Mouse (Mus musculus) v-Abl transformed pro-B cells (cell line): Measurements from ENCODE around the gene Trim2.

Experiments
- in situ Hi-C, 2 experiments: fragments of 400-800 bp; cut with MboI; formaldehyde crosslinking; loops; one replicate each; pipeline ENCODE4 v1.15.1; 2025; ENCODE audit not compliant: unreplicated experiment in 2 of 2

The Trim2 gene

DNA sequence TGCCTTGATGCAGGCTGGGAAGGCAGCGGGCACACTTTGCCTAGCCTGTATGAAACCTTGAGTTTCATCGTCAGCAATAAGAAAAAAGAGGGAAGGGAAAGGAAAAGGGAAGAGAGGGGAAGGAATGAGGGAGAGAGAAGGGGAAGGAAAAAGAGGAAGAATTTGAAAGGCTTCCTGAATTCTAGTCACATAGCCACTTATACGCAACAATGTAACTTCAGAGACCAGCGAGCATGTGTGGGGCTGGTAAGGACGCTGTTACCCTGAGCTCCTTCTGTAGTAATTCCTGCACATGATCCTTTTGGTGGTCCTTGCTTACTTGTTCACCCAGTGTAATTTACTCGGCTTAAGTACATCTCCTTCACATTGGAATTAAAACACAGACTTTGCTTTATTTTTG, 137.7 kb downstream of the Trim2 start:
- in situ Hi-C loops = loop anchor here in 1 of 2 experiments (10.0 kb wide), 1 partner anchor 374 kb away; no protein-coding TSS in a partner anchor

DNA sequence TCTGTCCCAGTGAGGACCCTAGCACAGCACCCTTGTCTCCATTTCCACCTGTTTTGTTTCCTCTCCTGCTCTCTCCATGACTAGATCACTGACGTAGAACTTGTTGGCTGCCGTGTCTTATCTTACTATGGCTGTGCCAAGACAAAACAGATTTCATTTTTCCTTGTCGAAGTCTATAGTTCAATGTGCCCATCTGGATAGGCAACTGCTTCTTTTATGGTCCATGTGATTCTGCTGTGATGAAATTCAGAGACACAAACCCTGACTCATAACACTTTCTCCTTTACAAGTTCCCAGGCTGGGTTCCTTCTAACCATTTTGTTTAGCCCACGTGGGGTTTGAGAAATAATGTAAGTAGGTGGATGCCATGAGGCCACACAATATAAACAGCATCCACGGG, 140.6 kb downstream of the Trim2 start:
- in situ Hi-C loops = loop anchor here in 1 of 2 experiments (10.0 kb wide), 1 partner anchor 371 kb away; no protein-coding TSS in a partner anchor

DNA sequence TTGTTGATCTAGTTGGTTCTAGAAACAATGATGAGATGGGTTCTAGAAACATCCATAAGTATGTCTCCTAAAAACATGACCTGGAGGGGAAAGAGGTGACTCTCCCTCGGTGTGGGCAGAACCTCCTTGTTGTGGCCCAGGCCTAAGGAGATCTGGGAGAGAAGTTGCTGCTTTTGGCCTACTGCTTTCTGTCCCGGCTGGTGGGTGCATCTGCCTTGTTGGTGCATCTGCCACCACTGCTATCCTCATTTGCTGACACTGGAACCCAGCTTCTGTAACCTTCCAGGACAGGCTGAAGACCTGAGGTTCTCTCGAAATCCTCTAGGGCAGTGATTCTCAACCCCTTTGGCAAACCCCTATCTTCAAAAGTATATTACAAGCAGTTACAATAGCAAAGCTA, 141.3 kb downstream of the Trim2 start:
- in situ Hi-C loops = loop anchor here in 1 of 2 experiments (10.0 kb wide), 1 partner anchor 371 kb away; no protein-coding TSS in a partner anchor

DNA sequence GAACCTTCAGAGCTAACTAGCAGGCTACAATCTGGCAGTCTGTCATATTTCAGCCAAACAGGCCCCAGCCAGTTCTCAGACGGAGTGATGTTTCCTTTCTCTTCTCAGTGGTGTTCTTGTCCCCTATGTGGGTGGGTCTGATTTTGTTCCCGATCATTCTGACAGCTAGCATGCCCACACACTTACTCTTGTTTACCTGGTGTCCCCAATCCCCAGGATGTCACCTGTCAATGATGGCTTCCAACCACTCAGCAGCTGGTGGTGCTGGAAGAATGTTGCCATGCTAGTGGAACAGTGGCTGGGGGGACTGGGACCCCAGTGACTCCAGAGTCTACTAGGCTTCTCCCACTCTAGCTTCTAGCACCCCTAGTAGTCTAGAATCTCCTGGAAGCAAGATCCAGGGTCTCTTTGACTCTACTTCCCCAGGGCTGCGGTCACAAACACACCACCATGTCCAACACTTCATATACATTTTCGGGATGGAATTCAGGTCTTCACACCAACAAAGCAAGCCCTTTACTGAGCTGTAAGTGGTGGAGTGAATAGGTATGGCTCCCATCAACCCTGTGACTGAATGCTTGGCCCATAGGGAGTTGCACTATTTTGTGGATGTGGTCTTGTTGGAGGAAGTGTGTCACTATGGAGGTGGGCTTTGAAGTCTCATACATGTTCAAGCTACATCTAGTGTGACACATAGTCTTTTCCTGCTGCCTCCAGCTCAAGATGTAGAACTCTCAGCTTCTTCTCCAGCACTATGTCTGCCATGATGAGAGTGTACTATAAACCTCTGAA, 148.9 kb downstream of the Trim2 start:
- in situ Hi-C loops = loop anchor here (5.0 to 10.0 kb wide), 2 partner anchors 93 to 215 kb away; no protein-coding TSS in a partner anchor

DNA sequence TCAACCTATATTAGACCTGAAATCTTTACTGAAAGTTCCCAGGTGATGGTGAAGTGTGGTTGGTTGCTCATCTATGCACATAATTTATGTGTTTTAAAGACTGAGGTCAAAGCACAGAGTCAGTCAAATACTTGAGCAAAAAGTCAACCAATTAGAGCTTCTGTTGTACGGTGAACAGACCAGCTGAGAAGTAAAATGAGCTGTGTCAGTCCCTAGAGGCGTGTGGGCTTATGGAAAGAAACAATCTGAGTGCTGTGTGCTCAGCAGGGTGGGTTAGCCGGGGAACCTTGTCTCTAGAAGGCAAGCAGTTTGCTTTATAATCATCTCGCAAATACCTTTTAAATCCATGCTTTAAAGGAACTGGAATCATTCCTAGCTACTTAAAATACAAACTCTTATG, 149.7 kb downstream of the Trim2 start:
- in situ Hi-C loops = loop anchor here (5.0 to 10.0 kb wide), 2 partner anchors 92 to 215 kb away; no protein-coding TSS in a partner anchor

DNA sequence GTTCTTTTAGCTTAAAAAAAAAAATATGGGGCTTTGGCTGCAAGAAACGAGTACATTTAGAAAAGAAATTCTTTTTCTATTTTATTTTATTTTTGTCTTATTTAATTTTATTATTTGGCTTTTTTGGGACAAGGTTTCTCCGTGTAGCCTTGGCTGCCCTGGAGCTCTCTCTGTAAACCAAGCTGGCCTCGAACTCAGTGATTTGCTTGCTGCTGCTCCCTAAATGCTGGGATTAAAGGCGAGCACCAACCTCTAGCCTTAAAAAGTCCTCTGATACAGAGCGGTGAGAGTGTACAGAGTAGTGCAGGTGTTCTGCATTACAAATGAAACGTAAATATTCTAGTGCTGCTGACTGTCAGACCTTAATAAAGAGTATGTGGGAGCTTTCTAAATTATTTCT, 150.6 kb downstream of the Trim2 start:
- in situ Hi-C loops = loop anchor here (5.0 to 10.0 kb wide), 2 partner anchors 91 to 214 kb away; no protein-coding TSS in a partner anchor

DNA sequence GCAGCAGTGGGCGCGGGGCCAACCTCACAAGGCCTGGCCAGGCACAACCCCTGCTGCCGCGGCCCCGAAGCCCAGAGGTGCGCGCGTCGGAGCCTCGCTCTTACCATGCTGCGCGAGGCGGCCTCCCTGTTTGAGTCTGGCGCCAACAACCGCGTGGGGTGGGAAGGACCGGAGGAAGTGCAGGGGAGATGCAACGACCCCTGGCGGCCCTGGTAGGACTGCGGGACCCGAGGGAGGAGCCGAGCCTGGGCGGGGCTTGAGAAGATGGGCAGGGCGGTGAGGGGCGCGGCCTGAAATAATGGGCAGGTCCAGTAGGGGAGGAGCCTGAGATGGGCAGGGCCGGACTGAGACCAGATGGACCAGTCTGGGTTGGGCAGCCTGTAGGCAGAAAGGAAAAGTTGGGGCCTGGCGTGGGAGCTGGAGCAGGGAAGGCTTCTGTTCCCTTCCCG, 151.1 kb downstream of the Trim2 start, which contains the start of gene Mnd1:
Gene Mnd1 (minus strand): TSS at position 229 of the 449 bp plus-strand sequence.
- in situ Hi-C loops = loop anchor here (5.0 to 10.0 kb wide), 2 partner anchors 91 to 213 kb away; no protein-coding TSS in a partner anchor

DNA sequence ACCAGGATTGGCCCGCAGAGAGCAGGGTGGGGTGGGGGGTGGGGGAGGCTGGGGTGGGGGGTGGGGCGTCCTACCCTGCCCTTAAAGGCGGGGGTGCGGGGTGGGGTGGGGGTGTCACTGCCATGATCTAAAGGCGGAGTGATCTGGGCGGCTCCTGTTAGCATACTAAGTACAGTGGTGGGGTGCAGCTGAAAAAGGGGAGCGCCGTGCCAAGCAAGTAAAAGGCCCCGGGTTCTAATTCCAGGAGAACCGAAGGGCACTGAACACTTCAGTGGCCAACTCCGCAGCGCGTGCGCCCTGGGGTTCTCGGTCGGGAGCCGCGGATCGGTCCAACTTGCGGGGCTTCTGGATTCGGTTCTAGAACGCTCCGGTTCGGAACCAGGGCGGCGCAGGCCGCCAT, 151.5 kb downstream of the Trim2 start:
- in situ Hi-C loops = loop anchor here (5.0 to 10.0 kb wide), 2 partner anchors 90 to 213 kb away; no protein-coding TSS in a partner anchor

DNA sequence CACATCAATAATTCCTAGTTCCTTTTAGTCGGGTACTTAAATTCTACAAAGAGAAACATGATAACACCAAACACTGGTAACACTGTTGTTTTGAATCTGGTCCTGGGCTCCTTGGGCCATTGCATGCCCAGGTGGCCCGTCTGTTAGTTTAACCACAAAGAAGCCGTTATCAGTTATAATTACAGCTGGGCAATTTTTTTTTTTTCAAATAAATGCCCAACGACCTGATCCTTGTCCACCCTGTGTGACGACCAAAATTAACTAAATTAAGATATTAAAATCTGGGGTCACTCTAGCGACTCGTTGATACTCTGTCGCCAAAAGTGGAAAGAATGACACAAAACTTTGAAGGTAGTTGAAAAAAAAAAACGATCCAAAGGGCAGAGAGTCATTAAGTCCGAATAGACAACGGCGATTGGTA, 151.9 kb downstream of the Trim2 start:
- in situ Hi-C loops = loop anchor here (5.0 to 10.0 kb wide), 4 partner anchors 37 to 212 kb away; partner anchors contain the start of gene Tmem131l (in 1 of the 2)

DNA sequence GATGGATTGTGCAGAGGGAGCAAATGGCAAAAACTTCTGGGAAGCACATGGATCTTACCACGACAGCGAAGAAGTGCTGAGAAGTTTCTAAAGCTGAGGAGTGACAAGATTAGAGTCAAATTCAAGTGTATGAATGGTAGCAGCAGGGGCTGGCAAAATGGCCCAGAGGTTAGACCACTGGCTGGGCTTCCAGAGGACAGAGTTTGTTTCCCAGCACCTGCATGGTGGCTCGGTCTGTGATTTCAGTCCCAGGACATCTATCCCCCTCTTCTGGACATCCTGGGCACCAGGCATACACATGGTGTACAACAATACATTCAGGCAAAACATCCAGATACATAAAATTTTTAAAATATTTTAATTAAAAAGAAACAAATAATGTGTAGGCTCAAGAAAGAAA, 156.8 kb downstream of the Trim2 start:
- in situ Hi-C loops = loop anchor here (5.0 to 10.0 kb wide), 3 partner anchors 33 to 108 kb away; partner anchors contain the start of gene Tmem131l (in 1 of the 2)

DNA sequence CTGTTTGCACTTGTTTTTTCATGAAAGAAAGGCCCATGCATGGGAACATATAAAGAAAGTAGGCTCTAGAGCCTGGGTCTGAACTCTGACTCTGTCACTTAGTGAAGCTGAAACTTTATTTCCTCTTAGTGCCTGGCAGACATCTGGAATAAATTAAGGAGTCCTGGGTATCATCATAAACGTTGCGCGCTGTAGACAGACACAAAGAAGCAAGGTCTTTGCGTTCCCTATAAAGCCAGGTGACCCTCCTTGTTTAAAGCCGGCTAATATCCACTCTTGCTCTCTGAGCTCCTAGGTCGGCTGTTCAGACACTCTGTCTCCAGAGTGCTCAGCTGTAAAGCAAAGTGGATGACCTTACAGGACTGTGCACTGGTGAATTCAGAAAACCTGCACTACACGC, 165.7 kb downstream of the Trim2 start:
- in situ Hi-C loops = no loop called here

DNA sequence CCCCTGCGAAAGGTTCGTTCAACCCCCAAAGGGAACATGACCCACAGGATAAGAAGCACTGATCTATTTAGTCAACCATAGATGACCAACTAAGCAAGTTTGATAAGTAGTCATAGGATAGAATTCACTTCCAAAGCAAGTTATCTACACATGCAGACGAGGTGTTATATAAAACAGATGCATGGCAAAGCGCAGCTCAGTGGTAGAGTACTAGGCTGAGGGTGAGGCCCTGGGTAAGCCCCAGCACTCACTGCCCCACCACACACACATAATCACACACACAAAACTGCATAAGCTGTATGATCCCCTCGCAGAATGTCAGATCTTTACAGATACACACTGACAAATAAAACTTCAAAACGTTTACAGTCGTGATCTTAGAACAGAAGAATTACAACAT, 170.2 kb downstream of the Trim2 start:
- in situ Hi-C loops = no loop called here

DNA sequence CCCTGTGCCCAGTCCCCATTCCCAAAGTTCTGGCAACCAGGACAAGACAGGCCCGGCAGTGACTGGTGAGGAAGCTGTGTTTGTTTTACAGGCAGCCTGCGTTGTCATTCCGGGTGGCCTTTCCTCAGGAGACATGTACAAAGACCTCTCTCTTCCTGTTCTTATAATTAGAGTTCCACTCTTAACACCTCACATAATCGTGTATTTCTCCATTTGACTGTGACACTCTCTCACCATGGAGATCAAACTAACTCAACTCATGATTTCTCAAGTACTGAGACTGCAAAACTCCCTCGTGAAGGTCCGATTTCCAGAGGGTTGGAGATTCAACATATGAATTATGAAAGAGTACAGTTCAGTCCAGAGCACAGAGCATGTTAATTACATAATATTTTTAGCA, 170.7 kb downstream of the Trim2 start:
- in situ Hi-C loops = no loop called here

DNA sequence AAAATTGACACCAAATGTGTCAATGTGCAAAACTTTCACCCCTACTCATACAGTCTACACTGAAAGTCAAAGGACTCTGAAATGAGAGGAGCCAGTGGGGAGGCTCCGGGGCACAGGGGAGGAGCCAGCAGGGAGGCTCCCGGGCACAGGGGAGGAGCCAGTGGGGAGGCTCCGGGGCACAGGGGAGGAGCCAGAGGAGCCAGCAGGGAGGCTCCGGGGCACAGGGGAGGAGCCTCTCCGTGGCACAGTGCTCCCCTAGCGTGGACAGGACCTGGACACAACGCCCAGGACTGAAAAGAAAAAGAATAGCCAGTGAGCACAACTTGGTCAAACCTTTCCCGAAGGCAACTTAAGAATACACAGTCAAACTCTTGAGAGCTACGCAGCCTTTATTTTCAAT, 171.3 kb downstream of the Trim2 start:
- in situ Hi-C loops = no loop called here

DNA sequence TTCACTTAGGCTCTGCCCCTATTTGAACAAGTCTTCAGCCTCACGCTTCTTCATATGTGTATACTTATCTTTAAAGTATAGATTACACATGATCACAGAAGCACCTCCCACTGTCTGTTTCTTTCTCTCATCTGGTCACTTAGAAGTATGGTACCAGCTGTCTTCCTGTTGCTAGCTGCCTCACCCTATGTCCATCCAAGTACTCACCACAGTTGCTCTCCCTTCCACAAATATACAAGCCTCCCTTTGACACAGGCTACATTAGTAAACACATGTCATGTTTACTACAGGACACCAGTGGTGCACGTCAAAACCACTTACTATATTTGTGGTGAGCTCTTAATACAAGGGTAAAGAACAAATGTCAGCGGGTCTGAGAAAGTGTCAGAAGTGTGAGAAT, 175.3 kb downstream of the Trim2 start:
- in situ Hi-C loops = no loop called here

DNA sequence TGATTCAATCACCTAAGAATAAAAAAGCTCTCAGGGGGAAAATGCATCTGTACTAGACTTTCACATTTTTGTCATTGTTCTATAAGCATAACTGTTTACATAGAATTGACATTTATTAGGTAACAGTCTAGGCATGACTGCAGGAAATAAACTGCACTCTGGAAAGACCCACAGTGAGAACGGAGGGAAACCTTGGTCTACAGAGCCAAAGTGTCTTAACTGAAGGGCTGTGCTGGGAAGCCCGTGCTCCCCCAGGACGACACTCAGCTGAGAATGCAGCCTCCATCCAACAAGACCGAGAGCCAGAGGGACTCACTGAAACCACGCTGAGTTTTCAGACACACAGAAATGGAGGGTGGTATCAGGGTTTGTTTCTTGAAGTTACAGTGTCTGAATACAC, 175.9 kb downstream of the Trim2 start:
- in situ Hi-C loops = no loop called here

DNA sequence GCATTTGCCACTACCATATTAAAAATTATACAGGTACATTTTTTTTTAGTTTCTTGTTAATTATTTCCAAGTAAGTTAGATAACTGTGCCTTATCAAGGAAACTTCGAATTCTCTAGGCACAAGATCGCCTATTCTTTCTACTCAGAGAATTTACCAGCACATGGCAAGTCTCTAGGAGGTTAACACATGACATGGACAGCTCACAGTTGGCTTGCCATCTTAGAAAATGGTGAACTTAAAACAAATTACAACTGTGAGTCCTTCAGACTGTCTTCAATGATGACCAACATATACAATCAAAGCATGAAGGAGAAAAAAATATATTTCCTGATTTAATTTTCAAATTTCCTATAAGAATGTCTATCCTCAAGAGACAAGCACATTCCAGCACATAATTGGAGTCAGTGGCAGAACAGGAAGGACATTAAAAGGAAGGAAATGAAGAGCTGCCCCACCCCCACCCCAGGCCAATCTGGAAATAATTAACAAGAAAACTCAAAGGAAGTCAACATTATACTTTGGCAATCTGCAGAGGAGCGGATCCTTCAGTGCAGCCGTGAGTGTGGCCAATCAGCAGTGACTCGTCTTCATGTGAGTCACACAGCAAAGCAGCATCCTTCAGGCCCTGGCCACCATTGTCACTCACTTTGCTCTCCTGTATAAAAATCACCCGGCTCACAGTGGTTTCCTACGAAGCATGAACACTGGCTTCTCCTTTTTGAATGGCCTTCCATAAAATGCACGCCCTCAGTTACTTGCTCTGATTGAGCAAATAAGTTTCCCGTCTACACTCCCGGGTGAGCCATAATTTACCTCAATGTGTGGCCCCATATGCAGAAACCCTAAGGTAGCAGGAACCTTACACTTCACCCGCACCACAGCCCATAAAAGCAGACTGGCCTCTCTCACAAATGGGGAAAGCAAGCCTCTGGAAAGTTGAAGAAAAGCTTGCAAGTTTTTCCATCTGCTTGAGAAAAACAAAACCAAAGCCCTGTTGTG, 177.5 kb downstream of the Trim2 start:
- in situ Hi-C loops = no loop called here

DNA sequence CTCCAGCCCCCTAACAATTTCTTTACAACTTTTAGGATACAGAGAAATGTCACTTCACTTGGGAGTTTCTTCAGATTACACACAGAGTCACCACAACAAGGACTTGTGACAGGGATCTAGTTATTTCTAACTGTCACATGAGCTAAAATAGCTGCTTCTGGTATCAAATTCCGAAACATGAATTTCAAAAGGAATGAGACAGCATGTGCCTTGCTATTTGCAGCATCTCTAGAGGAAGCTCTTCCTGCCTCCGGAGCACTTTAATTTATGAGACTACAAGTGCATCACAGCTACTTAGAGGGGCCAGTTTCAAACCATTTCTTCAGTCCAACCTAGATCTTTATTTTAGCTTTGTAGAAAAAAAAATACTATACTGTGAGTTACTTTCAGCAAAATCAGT, 179.2 kb downstream of the Trim2 start:
- in situ Hi-C loops = no loop called here

DNA sequence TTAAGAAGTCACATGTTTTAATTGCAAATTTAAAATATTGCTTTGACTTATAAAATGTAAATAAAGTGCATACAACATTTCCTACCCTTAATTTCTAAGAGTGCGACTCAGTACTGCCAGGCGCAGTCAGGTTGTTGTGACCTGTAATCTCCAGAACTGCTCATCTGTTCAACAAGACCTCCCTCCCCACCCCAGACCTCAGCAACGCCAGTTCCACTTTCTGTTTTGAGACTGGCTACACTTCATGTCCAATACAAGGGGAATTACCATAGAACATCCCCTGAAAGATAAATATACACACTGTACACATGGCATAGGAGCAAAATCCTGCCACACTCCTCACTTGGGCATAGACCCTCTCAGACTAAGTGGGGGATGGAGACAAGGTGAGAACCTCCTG, 180.0 kb downstream of the Trim2 start:
- in situ Hi-C loops = no loop called here

DNA sequence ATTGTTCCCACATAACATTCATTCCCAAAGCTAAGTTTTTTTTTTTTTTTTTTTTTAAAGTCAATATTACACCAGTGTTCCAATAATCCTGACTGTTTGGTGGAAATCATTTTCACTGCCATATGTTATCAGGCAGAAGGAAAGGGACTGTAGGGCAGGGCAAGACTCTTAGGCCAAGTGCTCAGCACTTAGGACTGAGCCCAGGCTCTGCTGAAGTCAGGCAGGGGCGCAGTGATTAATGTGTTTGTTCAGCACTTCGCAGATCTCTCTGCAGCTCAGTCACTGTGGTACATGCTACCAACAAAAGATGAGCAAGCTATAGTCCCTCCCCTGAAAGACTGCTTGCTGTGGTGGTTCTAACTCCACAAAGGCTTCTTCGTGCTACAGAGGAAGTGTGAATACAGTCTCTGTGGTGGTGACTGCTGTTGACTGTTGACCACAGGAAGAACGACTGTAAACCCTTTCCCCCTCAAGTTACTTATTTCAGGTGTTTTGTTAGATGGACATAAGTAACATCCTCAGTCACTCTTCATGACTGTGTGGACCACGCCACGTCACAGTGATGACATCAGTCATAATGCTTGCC, 180.9 kb downstream of the Trim2 start:
- in situ Hi-C loops = no loop called here
